Mouse (Mus musculus) ZHBTc4 (cell line): ENCODE measurements around the gene Tln2.
"Not testable (repeated sequence)": the region's sequence is repeated elsewhere in the genome, so short reads cannot be mapped to it uniquely, and the experiment has no call there.

ENCODE experiments used
- DNase-seq: peaks from one replicate; pipeline ENCODE4 v3.0.0-alpha.2; 2011; ENCODE audit warnings: low read depth, low spot score

Gene Tln2

DNA sequence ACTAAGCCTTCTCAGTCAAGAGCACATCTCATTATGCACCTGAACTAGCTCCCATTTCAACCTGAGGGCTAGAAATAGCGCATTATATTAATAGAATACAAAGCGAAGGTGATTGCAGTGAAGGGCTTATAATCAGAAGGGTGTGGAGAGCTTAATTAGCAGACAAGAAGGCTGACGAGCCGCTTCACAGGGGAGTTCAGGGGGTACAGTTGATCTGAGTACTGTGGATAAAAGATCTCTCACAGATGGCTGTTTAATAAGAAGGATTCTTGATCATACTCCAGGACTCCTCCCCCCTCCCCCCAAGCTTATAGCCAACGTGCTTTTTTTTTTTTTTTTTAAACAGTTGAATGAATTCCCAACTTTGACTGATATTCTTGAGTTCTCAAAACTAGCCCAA, 198.0 kb downstream of the Tln2 start:
- DNase-seq = no peak

DNA sequence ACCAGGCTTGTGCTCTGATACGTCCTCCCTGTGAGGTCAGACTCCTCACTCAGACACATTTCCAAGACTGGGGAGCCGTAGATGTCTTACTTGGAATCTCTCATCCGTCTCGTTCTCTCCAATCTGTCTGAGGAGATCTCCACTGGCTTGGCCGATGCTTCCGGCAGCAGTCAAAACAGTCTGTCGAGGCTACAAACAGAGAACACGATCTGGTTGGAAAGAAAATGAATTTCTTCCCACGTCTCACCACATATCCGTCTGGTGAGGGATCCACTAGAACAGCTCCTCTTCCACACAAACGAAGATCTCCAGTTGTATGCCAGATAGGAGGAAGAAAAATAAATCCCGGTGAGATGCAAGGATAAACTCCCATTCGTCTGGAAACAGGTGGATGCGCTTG, 205.1 kb downstream of the Tln2 start:
- DNase-seq = no peak

DNA sequence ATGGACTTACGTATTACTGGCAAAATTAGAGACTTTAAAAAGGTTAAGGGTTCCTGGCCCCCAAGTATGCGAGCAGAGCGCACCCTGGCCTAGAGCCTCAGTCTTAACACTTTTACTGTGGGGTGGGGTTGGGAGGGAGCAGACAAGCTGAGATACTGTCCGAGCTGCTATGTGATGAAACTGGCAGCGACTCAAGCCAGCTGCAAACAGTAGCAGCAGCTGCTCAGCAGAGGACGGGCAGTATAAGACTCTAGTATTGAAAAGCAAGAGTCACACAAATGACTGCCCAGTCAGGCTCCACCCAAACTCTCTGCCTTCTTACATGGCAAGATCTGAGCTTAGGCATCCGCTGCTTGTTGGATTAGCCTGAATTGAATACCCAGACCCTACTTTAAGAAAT, 206.1 kb downstream of the Tln2 start:
- no peak for DNase-seq

DNA sequence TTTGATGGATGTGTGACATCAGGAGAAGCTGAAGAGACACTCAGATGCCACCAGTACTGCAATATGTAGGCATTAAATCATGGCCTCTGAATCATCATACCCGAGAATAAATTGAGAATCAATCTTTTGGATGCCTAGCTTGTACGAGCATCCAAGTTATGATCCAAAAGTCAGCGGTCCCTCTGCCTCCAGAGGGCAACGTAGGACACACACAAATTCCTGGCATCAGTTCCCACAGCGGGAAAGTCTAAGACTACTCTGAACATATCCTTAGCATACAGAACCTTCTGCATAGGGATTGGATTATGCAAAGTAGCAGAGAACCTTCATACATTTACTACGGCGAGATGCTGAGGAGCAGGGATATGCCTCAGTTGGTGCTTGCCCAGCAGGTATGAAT, 210.5 kb downstream of the Tln2 start:
- DNase-seq = no peak

DNA sequence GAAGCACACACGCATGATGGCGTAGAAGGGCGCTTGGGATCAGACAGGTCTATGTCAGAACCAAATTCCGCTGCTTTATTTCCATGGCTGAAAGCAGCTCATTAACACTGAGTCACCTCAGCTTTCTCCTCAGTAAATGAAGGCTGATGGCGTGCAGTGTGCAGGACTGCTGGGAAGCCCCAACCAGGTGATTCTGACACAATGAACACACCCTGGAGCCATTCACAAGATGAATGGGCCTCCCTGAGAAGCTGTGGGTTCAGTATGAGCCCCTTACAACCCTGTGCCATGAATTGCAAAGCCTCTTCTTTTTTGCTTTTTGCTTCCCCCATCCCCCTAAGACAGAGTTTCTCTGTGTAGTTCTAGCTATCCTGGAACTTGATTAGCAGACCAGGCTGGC, 212.3 kb downstream of the Tln2 start:
- peak; percentile 67 for DNase-seq

DNA sequence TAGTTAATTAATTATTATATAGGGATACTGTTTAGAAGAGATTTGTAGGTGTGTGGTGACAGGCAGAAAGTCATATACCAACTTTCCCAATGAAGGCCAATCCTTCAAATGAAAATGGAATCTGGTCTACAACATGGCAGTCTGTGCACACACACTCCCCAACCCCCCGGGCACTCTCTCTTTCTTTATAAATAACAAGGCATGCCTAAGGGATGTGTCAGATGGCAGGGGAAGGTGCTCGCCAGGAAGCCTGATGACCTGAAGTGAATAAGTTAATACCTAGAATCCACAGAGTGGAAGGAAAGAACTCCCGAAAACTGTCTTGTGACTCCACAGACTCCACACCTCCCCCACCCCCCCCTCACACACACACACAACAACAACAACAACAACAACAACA, 228.2 kb downstream of the Tln2 start:
- no peak for DNase-seq

DNA sequence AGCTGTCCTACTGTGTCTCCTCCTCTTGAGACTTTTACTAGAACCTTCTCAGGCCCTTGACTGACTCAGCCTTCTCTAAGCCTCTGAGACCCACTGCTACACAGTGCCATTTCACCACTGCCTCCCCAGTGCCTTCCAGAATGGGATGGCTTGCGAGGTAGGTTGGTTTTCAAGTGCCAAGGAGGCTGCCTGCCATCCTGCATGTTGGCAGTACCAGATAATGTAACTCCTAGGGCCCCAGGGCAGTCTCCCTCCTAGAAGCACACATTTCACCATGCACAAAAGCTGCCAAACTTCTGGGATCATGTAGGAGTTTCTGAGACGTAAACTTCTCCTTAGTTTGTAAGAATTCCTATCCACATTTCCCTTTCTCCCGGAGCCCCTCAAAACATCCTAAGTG, 231.1 kb downstream of the Tln2 start:
- DNase-seq = no peak

DNA sequence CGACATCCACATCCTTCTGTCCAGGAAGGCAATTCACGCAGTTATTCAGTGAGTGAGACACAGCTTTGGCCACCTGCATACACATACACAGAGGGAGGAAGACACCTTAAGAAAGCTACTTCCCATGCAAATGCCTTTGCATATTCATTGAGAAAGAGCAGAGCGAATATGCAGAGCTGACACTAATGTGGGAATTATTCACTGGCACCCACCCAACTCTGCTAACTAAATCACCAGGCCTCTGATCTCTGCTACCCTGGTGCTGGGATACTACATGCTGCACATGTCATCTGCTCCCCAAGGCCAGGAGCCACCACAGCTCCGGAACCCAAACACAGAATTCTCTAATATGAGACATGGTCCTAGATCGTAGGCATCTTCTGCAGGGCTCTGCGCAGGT, 237.6 kb downstream of the Tln2 start:
- DNase-seq = no peak

DNA sequence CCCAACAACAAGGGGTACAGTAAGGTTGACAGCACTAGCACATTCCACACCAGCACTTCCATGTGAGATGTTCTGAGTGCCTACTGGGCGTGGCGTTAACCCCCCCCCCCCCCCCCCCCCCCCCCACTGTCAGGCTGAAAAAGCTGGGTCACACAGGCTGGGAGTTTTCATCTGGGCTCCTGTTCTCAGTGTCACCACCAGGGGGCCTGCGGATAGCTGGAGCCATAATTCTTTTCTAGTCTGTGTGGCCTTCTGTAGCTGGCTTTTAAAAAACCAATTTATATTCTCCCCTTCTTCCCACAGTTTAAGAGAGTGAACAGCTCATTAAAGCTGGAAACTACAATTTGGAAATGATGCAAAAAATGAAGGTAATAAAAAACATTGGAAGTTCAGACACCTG, 244.1 kb downstream of the Tln2 start:
- peak; percentile 71 for DNase-seq

DNA sequence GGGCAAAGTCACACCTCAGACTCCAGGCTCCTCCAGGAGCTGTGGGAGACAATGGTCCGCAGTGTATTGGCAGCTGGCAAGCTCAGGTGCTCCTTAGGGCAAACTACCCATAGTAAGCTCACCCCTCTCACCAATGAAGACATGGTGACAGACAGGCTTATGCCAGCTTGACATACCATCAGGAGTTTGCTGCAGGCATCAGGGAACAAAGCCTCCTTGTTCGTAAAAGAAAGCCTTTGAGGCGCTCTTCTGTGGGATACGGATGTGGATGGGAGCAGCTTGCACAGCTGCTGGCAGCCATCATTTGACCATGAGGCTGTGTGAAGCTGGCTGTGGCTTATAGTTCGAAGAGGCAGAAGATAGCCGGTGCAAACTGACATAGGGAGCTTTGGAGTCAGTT, 254.5 kb downstream of the Tln2 start:
- DNase-seq = no peak

DNA sequence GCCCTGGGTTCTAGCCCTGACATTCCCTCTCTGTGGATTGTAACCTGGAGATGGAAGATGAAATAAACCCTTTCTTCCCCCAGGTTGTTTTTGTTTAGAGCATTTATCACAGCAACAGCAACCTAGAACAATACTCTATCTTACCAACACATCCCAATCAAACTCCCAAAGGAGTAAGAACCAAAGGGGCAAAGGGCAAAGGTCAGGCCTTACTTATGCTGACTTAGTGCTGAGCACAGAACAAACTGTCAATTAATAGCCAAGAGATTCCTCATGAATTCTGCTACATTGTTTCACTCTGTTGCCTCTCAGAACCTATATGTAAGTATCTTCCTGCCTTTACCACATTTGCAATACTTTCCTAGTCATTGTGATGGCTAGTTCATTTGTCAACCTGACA, 255.5 kb downstream of the Tln2 start:
- DNase-seq = no peak

DNA sequence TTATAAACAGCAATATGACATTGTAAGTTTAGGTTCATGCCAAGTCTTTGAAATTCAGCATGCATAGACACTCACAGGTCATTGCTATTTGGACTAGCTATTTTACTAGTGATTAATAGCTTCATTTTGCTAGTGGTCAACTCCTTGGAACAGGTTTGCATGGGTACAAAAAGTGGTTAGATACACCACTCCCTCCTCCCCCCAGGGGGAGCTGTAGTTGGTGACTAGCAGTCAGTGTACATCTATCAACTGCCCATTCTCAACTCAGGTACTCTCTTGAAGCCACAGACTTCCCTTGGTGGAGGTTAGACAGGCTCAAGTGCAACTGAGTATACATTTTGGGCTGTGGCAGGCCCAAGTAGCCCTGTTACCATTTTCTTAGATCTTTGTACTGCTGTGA, 256.5 kb downstream of the Tln2 start:
- DNase-seq = no peak

DNA sequence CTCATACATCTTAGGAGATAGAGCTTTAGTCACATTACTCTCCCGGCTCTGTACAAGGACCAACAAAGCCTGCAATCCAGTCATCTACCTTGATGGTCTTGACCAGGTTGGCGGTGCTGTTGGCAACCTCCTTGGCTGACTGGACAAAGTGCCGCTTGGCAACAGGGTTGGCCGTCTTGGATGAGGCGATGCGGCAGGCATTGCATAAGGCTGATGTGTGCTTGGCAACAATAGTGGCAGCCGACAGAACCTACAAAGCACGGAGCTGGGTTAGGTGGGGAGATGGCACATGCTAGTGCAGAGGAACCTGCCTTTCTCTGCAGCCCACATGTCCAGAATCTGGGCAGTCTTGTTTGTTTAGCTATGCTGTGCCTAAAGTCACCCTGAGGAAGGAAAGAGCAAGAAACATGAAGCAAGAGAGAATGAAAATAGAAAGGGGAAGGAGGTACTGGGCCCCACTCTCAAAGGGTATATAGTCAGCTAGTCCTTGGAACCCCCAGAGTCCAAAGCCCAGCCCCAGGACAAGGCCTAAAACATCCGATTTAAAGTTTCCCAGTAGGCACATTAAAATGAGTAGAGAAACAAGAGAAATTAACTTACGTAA, 257.0 kb downstream of the Tln2 start:
- DNase-seq = no peak

DNA sequence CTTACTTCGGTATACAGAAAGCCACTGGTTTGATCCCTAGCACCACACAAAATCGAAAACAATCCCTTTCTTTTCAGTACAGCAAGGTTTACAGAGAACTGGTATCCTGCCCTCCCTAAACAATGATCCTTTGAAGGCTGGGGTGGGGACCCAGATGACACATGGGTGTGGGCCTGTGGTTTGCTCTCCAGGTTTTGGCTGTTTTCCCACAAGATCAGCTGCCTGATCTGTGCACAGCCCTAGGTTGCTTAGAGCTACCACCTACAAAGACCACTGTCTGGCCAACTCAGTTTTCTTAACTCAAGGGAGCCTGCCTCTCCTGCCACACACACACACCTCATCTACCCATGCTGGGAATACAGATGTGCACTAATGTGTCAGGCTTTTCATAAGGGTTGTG, 257.9 kb downstream of the Tln2 start:
- no peak for DNase-seq

DNA sequence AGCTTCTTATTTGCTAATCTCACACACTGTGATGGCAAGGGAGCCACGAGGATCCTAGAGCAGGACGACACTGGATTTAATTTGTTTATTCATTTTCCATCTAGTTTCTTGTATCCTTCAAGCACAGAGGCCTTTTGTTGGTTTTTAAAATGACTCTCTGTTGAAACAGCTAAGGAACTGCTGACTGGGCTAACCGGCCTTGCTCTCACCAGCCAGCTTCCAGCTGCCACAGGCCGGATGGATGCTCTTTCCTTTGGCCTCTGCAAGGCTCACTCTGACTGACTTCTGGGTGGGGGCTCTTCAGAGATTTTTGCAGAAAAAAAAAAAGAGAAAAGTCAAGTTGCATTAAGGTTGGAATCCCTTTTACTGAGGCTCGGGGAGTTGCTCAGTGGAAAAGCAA, 258.7 kb downstream of the Tln2 start:
- no peak for DNase-seq

DNA sequence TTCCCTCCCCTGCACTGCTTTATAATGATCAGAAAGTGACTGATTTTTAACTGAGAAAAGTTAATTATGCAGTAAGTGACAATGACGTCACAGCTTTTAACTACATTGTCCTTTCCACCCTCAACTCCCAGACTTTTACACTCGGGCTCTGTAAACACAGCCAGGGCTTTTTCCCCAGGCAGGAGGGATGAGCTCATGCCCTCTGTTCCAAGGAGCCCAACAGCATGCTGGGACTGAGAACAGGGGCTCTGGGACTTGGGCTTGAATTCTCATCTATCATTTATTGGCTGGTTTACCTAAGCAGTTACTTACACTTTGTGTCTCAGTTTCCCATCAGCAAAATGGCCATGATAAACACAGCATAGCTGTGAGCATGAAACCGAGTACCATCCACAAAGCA, 259.2 kb downstream of the Tln2 start:
- DNase-seq = no peak

DNA sequence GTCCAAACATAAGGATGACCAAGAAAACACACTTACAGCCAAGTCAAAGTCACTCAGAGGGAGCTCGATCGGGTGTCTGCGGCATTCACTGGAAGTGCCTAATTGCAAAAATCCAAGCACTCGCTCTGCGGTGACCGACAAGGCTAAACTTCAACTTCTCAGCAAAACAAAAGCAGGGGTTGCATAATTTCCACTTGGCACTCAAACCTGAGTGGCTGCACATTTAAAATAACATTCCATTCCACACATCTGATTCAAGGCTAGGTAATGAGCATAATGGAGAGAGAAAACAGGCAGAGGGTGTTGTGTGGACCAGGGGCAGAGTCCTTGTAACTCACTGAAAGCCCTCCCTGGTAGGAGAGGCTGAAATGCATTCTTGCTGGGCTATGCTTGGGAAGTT, 260.3 kb downstream of the Tln2 start:
- DNase-seq = no peak

DNA sequence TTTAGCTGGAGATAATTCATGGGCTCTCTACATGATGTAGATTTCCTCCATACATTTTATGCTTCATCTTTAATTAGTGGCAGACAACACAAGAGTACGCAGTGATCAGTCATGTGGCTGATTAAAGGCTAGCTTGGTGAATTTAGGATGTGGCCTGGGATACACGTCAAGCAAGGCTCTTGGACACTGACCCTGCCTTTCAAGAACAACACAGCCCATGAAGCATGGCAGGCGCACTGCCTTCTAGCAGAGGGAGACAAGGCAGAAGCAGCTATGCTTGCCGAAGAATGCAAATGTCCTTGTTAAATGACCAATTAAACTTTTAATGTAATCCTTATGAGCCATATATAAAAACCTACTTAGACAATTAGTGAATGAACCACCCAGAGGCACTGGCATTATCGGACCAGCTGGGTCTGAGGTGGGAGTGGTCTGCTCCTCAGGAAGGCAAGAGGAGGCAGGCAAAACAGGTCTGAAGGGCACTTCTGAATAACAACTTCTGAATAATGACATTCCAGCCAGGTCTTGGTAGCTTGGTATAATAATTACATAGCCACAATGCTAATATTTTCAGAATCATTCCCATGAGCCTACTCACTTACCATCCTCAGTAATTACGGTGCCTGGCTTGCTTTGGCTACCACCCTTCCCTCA, 262.1 kb downstream of the Tln2 start:
- no peak for DNase-seq

DNA sequence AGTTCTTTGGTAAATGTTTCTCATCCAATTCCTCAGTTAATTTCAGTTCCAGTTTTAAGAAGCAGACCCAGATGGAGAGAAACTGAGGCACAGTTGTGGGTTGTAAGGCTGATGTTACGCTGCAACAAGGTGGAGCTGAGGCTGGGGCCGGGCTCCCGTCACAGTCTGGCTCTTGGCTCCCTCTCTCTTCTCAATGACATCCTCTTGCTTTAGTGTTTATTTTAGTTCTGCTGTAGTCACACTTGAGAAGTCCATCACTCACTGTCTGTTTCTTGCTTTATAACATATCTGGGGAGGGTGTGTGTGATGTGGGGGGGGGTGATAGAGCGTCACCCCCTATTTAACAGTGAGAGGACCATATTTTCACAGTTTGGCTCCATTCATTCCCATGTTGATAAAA, 272.0 kb downstream of the Tln2 start:
- DNase-seq = no peak

DNA sequence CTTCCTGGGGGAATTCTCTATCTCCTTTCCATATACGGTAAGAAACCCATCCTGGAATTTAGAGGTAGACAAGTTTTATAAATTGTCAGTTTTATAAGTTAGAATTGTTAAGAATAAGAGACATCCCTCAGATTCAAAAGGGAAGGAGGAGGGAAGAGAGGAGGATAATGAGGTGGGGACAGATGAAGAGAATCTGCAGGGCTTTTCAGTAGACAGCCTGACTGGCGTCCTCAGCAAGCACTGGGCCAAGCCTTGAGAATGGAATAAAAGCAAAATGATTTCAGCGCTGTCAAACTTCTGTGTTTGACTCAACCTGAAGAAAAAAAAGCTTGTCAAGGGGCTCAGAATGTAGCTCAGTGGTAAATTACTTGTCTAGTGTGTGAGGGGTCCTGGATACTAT, 272.7 kb downstream of the Tln2 start:
- no peak for DNase-seq

DNA sequence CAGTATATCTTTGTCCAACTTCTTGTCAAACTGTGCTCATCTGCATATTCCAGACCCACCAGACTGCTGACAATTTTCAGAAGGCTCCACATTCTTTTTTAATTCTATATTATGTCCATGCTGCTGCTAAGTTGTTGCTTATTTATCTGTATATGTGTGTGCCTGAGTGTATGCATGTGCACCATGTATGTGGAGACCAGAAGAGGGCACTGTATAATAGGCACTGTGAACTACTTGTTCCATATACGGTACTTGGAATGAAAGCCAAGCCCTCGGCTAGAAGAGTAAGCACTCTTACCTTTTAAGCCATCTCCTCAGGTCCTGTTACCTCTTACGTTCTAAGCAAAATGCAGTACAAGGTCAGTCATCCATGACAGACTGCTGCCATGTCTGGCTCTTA, 274.0 kb downstream of the Tln2 start:
- DNase-seq = no peak

DNA sequence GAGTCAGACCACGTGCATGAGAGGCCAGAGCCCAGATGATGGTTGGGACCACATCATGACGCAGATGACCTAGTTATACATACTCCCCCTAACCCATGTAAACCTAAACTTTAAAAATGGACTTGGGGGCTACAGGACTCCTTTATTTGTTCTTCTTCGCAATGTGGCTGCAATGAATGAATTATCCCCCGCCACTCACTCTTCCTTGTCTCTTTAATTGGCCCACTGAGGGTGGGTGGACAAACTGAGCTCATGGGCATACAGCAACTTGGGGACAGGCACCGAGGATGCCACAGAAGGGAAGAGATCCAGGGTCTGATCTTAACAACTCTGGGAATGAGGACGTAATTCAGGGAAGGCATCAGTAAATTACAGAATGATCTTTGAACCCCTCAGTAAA, 277.7 kb downstream of the Tln2 start:
- DNase-seq = no peak

DNA sequence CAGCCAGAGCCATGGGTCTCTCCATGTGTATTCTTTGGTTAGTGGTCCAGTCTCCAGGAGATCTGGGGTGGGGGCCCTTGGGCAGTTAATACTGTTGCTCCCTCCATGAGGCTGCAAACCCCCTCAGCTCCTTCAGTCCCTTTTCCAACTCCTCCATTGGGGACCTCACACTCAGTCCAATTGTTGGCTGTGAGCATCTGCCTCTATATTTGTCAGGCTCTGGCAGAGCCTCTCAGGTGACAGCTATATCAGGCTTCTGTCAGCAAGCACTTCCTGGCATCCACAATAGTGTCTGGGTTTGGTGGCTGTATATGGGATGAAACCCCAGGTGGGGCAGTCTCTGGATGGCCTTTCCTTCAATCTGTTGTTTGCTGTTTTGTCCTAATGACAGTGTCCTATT, 279.2 kb downstream of the Tln2 start:
- not testable (repeated sequence) for DNase-seq

DNA sequence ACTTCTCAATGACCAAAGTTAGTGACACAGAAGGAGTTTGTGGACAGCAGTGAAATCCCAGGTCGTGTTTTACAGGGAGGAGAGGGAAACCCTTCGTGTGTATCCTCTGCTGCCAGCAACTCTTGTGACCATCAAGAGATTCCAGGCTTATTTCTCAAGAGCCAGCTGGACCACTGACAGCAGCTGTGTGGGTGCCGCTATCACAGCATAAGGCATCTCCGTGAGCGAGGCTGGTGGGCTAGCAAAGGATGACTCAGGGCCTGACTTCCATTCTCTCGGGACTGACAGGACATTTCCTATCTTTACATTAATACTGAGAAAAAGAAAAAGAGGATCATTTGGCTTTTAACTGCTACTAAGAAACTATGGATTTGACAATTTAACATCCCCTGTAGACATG, 283.1 kb downstream of the Tln2 start:
- DNase-seq = no peak
